Mouse (Mus musculus): ENCODE data around the gene Il1r1.

The Il1r1 gene

GRCm38 (mm10) chr1:40224539-40225284 lies at the start of gene Il1r1:
Il1r1 (plus strand) TSS chr1:40225080.
- DNase-seq (ENCODE audit: low read depth, low spot score), result no peak

GRCm38 (mm10) chr1:40175123-40175522 lies 49.8 kb upstream of the Il1r1 start:
- DNase-seq (ENCODE audit: low read depth, low spot score), result no peak

- no peak for DNase-seq (ENCODE audit: low read depth, low spot score)
Observed at GRCm38 (mm10) chr1:40175797-40176196, 49.1 kb upstream of the Il1r1 start.

GRCm38 (mm10) chr1:40179031-40179430 lies 45.8 kb upstream of the Il1r1 start:
- no peak for DNase-seq (ENCODE audit: low read depth, low spot score)

GRCm38 (mm10) chr1:40179493-40179892 lies 45.4 kb upstream of the Il1r1 start:
- DNase-seq (ENCODE audit: low read depth, low spot score), result no peak

GRCm38 (mm10) chr1:40180861-40181260 lies 44.0 kb upstream of the Il1r1 start:
- DNase-seq (ENCODE audit: low read depth, low spot score), result no peak

- no peak for DNase-seq (ENCODE audit: low read depth, low spot score)
Observed at GRCm38 (mm10) chr1:40181716-40182115, 43.2 kb upstream of the Il1r1 start.

- DNase-seq (ENCODE audit: low read depth, low spot score), result no peak
Observed at GRCm38 (mm10) chr1:40183410-40183809, 41.5 kb upstream of the Il1r1 start.

GRCm38 (mm10) chr1:40187961-40188360 lies 36.9 kb upstream of the Il1r1 start:
- no peak for DNase-seq (ENCODE audit: low read depth, low spot score)

- DNase-seq (ENCODE audit: low read depth, low spot score), result no peak
Observed at GRCm38 (mm10) chr1:40190025-40190424, 34.9 kb upstream of the Il1r1 start.

- DNase-seq (ENCODE audit: low read depth, low spot score), result no peak
Observed at GRCm38 (mm10) chr1:40190837-40191236, 34.0 kb upstream of the Il1r1 start.

GRCm38 (mm10) chr1:40194279-40194678 lies 30.6 kb upstream of the Il1r1 start:
- DNase-seq (ENCODE audit: low read depth, low spot score), result no peak

GRCm38 (mm10) chr1:40213337-40214159 lies 11.3 kb upstream of the Il1r1 start:
- DNase-seq (ENCODE audit: low read depth, low spot score), result no peak

GRCm38 (mm10) chr1:40217521-40217920 lies 7.4 kb upstream of the Il1r1 start:
- DNase-seq (ENCODE audit: low read depth, low spot score), result peak; percentile 30

- no peak for DNase-seq (ENCODE audit: low read depth, low spot score)
Observed at GRCm38 (mm10) chr1:40218603-40219002, 6.3 kb upstream of the Il1r1 start.

GRCm38 (mm10) chr1:40220549-40220948 lies 4.3 kb upstream of the Il1r1 start:
- no peak for DNase-seq (ENCODE audit: low read depth, low spot score)

GRCm38 (mm10) chr1:40221864-40222263 lies 3.0 kb upstream of the Il1r1 start:
- DNase-seq (ENCODE audit: low read depth, low spot score), result no peak

- DNase-seq (ENCODE audit: low read depth, low spot score), result no peak
Observed at GRCm38 (mm10) chr1:40222680-40223079, 2.2 kb upstream of the Il1r1 start.

- DNase-seq (ENCODE audit: low read depth, low spot score), result no peak
Observed at GRCm38 (mm10) chr1:40223591-40223990, 1.3 kb upstream of the Il1r1 start.

GRCm38 (mm10) chr1:40225580-40225979 lies 700 bp downstream of the Il1r1 start:
- DNase-seq (ENCODE audit: low read depth, low spot score), result no peak

- DNase-seq (ENCODE audit: low read depth, low spot score), result no peak
Observed at GRCm38 (mm10) chr1:40229033-40229432, 4.2 kb downstream of the Il1r1 start.

GRCm38 (mm10) chr1:40229771-40230280 lies 4.9 kb downstream of the Il1r1 start:
- no peak for DNase-seq (ENCODE audit: low read depth, low spot score)

- no peak for DNase-seq (ENCODE audit: low read depth, low spot score)
Observed at GRCm38 (mm10) chr1:40230336-40230735, 5.5 kb downstream of the Il1r1 start.
